Mouse (Mus musculus) splenic B cell, adult 2 months (primary cell): ENCODE results near the gene Plcb3.
A peak's percentile ranks its signal among the peaks of the same experiment; 100 is the strongest.

ENCODE experiments used
- DNase-seq: peaks from one replicate; pipeline ENCODE4 v3.0.0-alpha.2; 2011; ENCODE audit warnings: low read depth, low spot score
- H3K27me3 ChIP-seq: 2 replicates; pipeline ENCODE4 v1.6.1; 2012; ENCODE audit warnings: mild to moderate bottlenecking, low read length, moderate library complexity, mixed read lengths; ENCODE audit not compliant: control insufficient read depth, poor library complexity, insufficient read depth, severe bottlenecking
- H3K36me3 ChIP-seq: 2 replicates; pipeline ENCODE4 v1.6.1; 2012; ENCODE audit warnings: mild to moderate bottlenecking, low read length, moderate library complexity, mixed read lengths; ENCODE audit not compliant: control insufficient read depth, poor library complexity, insufficient read depth, severe bottlenecking

Gene Plcb3

GRCm38 (mm10) chr19:6931002-6931401 lies 45.3 kb downstream of the Plcb3 start:
- no peak for DNase-seq
- H3K27me3 ChIP-seq, result no peaks in the 10 kb centered on the region
- H3K36me3 ChIP-seq, result no peaks in the 10 kb centered on the region

DNA sequence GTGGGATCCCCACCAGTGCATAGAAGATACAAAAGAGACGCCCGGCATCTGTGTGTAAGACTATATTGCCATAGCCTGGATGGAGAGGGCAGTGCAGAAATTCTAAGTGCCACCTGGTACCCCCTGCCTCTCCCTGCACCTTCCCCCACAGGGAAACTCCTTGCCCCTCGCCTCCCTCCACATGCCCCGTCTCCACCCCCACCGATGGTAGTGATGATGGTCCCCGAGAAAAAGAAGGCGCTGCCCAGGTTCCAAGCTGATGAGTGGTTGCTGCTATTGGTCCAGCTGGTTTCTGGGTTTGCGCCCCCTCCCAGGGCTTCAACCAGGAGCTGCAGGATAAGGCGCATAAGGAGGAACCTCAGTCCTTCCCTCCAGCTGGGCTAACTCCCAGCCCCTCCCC lies 48.2 kb downstream of the Plcb3 start:
- Histone ChIP-seq H3K36me3 (no peaks in the 10 kb centered on the region), H3K27me3 (no peaks in the 10 kb centered on the region; the same call in 1 of the 2 replicates)
- DNase-seq, result no peak

- no peaks in the 10 kb centered on the region for H3K36me3 ChIP-seq
- peak; percentile 49 for DNase-seq
- H3K27me3 ChIP-seq, result no peaks in the 10 kb centered on the region; the same call in 1 of the 2 replicates
These were observed 49.6 kb downstream of the Plcb3 start for GRCm38 (mm10) chr19:6926559-6927255.

- H3K36me3 ChIP-seq, result no peaks in the 10 kb centered on the region
- no peak for DNase-seq
- H3K27me3 ChIP-seq, result no peaks in the 10 kb centered on the region; the same call in 1 of the 2 replicates
These were observed 50.5 kb downstream of the Plcb3 start for GRCm38 (mm10) chr19:6925611-6926329.

DNA sequence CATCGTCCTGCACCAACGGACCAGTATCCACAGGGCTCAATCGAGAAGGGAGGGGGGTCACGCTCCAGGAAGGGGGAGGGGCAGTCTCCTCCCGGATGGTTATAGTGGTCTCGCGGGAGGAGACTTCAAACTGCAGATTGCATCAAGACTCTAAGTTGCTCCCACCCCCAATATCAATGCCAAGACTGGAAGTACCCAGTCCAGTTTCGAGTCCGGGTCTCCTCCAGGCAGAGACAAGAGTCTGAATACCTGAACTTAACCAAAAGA lies 51.0 kb downstream of the Plcb3 start, which contains the start of gene Catsperz:
TSS of gene Catsperz (minus strand) at position 74 of the 267 bp plus-strand sequence.
- H3K27me3 ChIP-seq, result no peaks in the 10 kb centered on the region; the same call in 1 of the 2 replicates
- H3K36me3 ChIP-seq, result no peaks in the 10 kb centered on the region
- DNase-seq, result no peak

DNA sequence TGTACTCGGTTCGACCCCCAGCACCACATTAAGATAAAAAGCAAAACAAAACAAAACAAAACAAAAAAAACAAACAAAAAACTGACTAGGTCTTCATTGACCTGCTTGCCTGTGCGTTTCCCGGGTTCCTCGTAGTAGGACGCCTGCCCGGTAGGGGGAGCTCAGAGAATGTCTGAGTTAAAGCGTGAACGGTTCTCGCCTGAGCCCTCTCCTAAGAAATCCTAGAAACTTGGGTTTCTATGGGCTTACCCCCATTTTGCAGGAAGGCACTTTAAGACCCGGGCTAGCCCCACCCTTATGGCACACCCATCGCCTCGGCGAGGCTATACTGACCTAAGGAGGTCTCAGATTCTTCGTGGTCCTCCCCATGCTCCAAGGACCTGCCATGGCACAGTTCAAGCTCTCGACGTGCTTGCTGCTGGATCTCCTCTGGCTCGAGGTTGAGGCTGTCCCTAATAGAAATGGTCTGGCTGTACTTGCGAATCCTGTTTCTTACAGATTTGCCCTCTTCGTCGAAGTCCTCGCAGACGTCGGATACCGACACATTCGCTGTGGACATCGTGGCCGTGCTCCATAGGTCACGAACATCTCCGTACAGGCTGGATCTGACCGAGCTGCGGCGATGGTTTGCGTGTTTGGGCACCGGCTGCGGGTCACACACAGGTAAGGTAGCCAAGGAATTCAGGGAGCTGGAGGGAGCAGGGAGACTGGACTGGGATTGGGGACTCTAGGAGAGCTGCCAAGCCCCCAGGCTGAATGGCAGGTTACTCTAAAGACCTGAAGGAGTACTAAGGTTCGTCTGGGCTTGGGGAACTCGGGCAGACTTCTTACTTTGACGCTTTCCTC lies 51.6 kb downstream of the Plcb3 start:
- no peaks in the 10 kb centered on the region for H3K36me3 ChIP-seq
- no peaks in the 10 kb centered on the region; the same call in 1 of the 2 replicates for H3K27me3 ChIP-seq
- peak; percentile 83 for DNase-seq

- no peaks in the 10 kb centered on the region for H3K36me3 ChIP-seq
- H3K27me3 ChIP-seq, result no peaks in the 10 kb centered on the region; the same call in 1 of the 2 replicates
- no peak for DNase-seq
These were observed 53.2 kb downstream of the Plcb3 start for GRCm38 (mm10) chr19:6922901-6923735.

DNA sequence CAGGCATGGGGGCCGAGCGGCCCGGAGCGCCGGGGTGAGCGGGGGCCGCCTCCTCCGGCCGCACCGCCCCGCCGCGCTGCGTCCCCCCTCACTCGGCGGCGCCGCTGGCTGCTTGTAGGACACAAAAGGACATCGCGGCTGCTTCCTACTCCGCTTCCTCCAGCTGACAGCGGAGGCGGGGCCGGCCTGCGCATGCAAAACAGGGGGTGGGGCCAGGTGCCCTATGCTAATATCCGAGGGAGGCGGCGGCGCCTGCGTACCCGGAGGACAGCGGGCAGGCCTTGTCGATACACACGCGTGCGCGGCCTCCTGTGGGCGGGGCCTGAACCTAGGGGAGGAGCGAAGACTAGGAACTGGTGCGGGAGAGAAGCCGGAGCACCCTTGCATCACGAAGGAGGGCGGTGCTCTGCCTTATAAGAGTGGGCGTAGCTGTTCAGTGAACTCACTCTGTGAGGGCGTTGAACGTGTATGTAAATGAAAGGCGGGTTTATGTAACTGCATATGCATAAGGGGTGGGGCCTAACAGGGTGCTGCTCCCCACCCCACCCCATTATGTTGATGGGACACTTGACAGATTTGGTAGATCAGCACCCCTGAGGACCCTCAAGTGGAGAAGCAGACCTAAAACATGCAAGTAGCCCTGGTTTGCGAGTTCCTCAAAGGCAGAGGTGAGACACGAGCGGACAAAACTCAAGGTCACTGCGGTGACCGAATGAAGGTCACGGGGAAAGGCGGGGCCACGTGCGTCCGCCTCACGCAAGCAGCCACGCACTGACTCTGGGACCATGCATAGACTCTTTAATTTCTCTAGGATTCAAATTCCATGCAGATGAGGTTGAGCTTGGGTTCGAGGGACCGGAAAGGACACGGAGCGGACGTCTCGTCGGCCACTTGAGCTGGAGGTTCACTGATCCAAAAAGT lies 54.4 kb downstream of the Plcb3 start, which contains the start of gene Esrra:
TSS of gene Esrra (minus strand) at position 167 of the 921 bp plus-strand sequence.
- H3K36me3 ChIP-seq, result no peaks in the 10 kb centered on the region
- DNase-seq, result peak; percentile 100

DNA sequence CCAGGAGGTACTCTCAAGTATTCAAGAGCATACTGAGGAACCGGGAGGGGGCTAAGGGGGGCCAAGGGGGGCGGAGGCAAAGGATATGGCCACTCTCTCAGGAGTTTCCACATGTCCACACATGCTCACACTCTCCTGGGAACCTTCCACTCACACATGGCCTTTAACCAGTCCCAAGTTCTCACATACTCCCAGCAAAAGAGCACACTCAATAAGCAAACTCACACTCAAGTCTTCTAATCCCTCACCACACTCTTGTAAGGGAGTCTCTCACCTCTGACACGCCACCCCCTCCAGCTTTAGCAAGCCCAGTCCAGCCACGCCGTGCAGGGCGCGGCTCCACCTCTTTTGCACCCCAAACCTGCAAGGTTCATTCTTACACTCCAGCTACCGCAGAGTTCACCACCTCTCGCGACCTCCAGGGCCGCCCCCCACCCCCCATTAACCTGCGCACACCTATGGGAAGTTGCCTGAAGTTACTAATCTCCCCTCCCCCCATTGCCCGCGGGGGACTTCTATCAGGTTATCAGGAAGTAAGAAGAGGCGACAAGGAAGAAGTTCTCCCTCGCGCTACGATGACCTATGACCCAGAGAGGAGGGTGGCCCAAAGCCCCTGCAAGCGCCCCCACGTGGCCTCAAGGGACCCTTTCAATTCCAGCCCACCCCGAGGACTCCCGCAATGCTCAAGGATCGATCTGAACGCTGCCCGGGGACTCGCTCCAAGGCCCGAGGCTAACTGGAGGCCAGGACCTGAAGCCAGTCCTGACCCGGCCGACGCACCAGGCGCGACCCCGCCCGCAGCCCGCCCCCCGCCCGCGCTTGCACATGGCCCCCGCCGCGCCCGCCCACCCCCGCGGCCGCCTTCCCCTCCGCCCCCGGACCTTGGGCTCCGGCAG lies 55.3 kb downstream of the Plcb3 start:
- peak; percentile 66 for DNase-seq
- peaks cover 2% of the 10 kb centered on the region; the same call in 1 of the 2 replicates for H3K36me3 ChIP-seq
- no peaks in the 10 kb centered on the region; the same call in 1 of the 2 replicates for H3K27me3 ChIP-seq

More for the DNA sequence above, 54.4 kb downstream of the Plcb3 start, which contains the start of gene Esrra:
- no peaks in the 10 kb centered on the region; the same call in 1 of the 2 replicates for H3K27me3 ChIP-seq

DNA sequence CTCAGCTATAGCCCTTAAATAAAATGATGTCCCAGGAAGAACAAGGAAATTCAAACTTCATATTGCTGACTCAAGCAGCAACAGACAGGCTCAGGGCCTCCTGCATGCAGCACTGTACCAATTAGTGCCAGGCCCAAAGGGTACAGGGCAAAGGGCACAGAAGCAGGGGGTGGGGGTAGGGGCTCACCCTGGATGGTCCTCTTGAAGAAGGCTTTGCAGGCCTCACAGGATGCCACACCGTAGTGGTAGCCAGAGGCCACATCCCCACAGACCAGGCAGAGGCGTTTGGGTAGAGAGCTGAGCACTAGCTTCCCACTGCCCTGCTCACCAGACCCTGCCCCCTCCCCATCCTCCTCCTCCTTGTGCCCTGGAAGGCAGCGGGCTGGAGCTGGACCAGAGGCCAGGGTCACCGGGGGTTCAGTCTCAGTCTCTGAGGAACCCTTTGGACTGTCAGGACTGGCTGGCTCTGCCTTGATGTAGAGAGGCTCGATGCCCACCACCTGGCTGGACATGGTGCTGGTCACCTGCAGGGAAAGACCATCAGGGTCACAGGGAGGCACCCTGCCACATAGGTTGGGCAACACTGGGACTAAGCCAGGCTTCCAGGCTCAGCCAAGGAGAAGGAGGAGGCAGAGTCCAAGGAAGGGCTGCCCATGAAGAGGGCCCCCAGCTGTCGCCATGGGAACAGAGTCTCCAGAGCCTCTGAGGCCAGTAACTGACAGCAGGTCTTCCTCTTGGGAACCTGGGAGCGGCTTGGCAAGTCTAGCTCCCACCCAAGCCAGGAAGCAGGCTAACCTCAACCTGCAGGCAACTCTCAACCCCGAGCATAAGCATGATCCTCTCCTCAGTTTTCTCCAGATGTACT lies 56.2 kb downstream of the Plcb3 start:
- Histone ChIP-seq H3K36me3 (peaks cover 2% of the 10 kb centered on the region; the same call in 1 of the 2 replicates), H3K27me3 (no peaks in the 10 kb centered on the region)
- no peak for DNase-seq

GRCm38 (mm10) chr19:6919431-6919830 lies 56.8 kb downstream of the Plcb3 start:
- DNase-seq, result no peak
- Histone ChIP-seq H3K36me3 (peaks cover 2% of the 10 kb centered on the region; the same call in 1 of the 2 replicates), H3K27me3 (no peaks in the 10 kb centered on the region)

DNA sequence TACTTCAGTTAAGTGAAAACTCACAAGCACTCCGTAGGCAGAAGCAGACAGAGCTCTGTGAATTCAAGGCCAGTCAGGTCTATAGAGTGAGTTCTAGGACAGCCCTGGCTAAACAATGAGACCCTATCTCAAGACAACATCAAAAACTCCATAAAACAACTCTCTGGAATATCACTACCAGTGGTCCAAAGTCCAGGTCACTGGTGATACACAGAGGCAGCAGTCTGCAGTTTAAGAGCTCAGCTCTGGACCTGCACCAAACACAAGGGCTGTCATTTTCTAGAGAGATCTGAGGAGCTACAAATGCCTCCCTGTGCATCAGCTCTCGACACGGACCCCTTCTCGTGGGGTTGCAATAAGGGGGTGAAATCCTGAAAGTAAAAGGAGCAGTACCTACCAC lies 57.9 kb downstream of the Plcb3 start:
- peaks cover 6% of the 10 kb centered on the region; the same call in 1 of the 2 replicates for H3K36me3 ChIP-seq
- DNase-seq, result no peak
- no peaks in the 10 kb centered on the region for H3K27me3 ChIP-seq
